ENCODE assay signal across 8 mouse cellular contexts in the genomic region with DNA sequence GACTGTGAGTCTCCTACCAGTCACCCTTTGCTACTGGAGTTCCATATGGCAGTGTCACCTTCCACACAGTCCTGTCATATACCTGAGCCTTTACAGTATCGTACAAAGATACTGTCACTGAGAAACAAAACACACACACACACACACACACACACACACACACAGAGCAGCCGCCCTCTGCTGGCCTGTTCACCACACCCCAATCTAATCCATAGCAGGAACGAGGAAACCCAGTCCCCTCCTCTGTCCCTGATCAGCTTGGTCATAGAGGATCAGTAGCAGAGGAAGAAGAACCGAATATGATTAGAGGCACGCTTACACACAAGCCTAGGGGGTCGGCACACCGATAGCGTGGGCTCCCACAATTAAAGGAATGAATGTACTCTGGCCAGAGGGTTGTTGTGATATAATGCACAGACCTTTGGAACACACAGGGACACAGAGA. TPM values are rescaled to one million over a fixed set of nuclear protein-coding genes. Genes with fewer than 3 reads are reported as not detected.
A peak's percentile ranks its signal among the peaks of the same experiment; 100 is the strongest.
DNase-seq lines count a peak whose midpoint lies in the region; ATAC-seq and TF ChIP-seq lines count a peak whose summit lies in the region.

No protein-coding gene starts in this region.

- ATAC-seq in lung, embryonic 14.5 days (ENCODE audit: insufficient read depth), result no peak
- ATAC-seq in embryonic facial prominence, embryonic 14.5 days (ENCODE audit: low read depth), result no peak
- no peak for ATAC-seq in neural tube, embryonic 15.5 days (ENCODE audit: low FRiP score)
- no peak for ATAC-seq in activated CD4-positive, CD25-positive, alpha-beta regulatory T cell, adult 4 months

- H3K36me3 ChIP-seq in lung, embryonic 14.5 days (ENCODE audit: insufficient read depth), result 0 out of 2 replicates have a peak, but pooled peaks cover 2% of the 10 kb centered on the region
- H3K36me3 ChIP-seq in embryonic facial prominence, embryonic 14.5 days (ENCODE audit: control insufficient read depth, insufficient read depth, low read length), result no peaks in the 10 kb centered on the region
- 0 out of 2 replicates have a peak, but pooled peaks cover 5% of the 10 kb centered on the region for H3K36me3 ChIP-seq in limb, embryonic 10.5 days
- H3K36me3 ChIP-seq in neural tube, embryonic 15.5 days, result no peaks in the 10 kb centered on the region
- H3K36me3 ChIP-seq in thymus, adult 2 months (ENCODE audit: control insufficient read depth, insufficient read depth, low read length), result no peaks in the 10 kb centered on the region

- peak overlapping the region; percentile 1; the same call in 1 of the 2 replicates for H3K9ac ChIP-seq in lung, embryonic 14.5 days
- H3K9ac ChIP-seq in embryonic facial prominence, embryonic 14.5 days (ENCODE audit: low read depth, low read length), result 0 out of 2 replicates have a peak overlapping the region, but pooled peaks have one; percentile 8
- no peak overlapping the region for H3K9ac ChIP-seq in neural tube, embryonic 15.5 days (replicated peaks)

- 46% methylated on average over 8 of the region's 8 CpGs for WGBS in lung, embryonic 14.5 days
- 46% methylated on average over 8 of the region's 8 CpGs for WGBS in embryonic facial prominence, embryonic 14.5 days
- 70% methylated on average over 8 of the region's 8 CpGs for WGBS in limb, embryonic 10.5 days
- 61% methylated on average over 8 of the region's 8 CpGs for WGBS in neural tube, embryonic 15.5 days
- 22% methylated on average over 8 of the region's 8 CpGs for WGBS in thymus, adult 2 months

- H3K9me3 ChIP-seq in lung, embryonic 14.5 days (ENCODE audit: low read depth, low read length), result no peaks in the 10 kb centered on the region
- no peaks in the 10 kb centered on the region for H3K9me3 ChIP-seq in embryonic facial prominence, embryonic 14.5 days (ENCODE audit: control insufficient read depth, low read length)
- no peaks in the 10 kb centered on the region for H3K9me3 ChIP-seq in limb, embryonic 10.5 days (replicated peaks)
- no peaks in the 10 kb centered on the region for H3K9me3 ChIP-seq in neural tube, embryonic 15.5 days (replicated peaks)

- no peak for TF ChIP-seq POLR2A in thymus, adult 2 months (IDR thresholded peaks at IDR 0.05; ENCODE audit: control insufficient read depth, extremely low read depth, insufficient read depth, low read length, poor library complexity)

- H3K27me3 ChIP-seq in lung, embryonic 14.5 days (ENCODE audit: insufficient read depth, low read length), result no peaks in the 10 kb centered on the region
- no peaks in the 10 kb centered on the region for H3K27me3 ChIP-seq in embryonic facial prominence, embryonic 14.5 days (replicated peaks; ENCODE audit: control insufficient read depth, insufficient read depth, low read length)
- H3K27me3 ChIP-seq in limb, embryonic 10.5 days (ENCODE audit: low read depth, poor library complexity, severe bottlenecking), result peaks cover 9% of the 10 kb centered on the region
- H3K27me3 ChIP-seq in neural tube, embryonic 15.5 days (replicated peaks), result 0 out of 2 replicates have a peak, but pooled peaks cover 6% of the 10 kb centered on the region
- H3K27me3 ChIP-seq in thymus, adult 2 months (ENCODE audit: control insufficient read depth, insufficient read depth, low read length), result no peaks in the 10 kb centered on the region

- H3K4me3 ChIP-seq in lung, embryonic 14.5 days (ENCODE audit: low read depth, low read length), result peak overlapping the region; percentile 79
- H3K4me3 ChIP-seq in embryonic facial prominence, embryonic 14.5 days (ENCODE audit: low read depth, low read length), result peak overlapping the region; percentile 78
- peak overlapping the region; percentile 82 for H3K4me3 ChIP-seq in limb, embryonic 10.5 days
- H3K4me3 ChIP-seq in neural tube, embryonic 15.5 days (replicated peaks), result peak overlapping the region; percentile 55
- H3K4me3 ChIP-seq in thymus, adult 2 months (ENCODE audit: control insufficient read depth, insufficient read depth, low read length), result no peak overlapping the region; the same call in 1 of the 2 replicates

- TF ChIP-seq CTCF in lung, embryonic 14.5 days (IDR thresholded peaks at IDR 0.05; ENCODE audit: low read depth), result peak; percentile 50; the same call in 1 of the 2 replicates
- TF ChIP-seq CTCF in thymus, adult 2 months (IDR thresholded peaks at IDR 0.05; ENCODE audit: borderline replicate concordance, control insufficient read depth, extremely low read depth, insufficient read depth, low read length, poor library complexity), result no peak

- H3K4me2 ChIP-seq in lung, embryonic 14.5 days, result peak overlapping the region; percentile 73
- H3K4me2 ChIP-seq in embryonic facial prominence, embryonic 14.5 days (ENCODE audit: low read depth, low read length), result peak overlapping the region; percentile 84
- peak overlapping the region; percentile 62 for H3K4me2 ChIP-seq in neural tube, embryonic 15.5 days

- no peak for DNase-seq in lung, embryonic 14.5 days
- DNase-seq in lung, postnatal 14 days, result no peak
- DNase-seq in embryonic facial prominence, embryonic 14.5 days (ENCODE audit: low spot score), result no peak
- DNase-seq in limb, embryonic 10.5 days (ENCODE audit: low spot score), result no peak
- no peak for DNase-seq in thymus, adult 2 months
- no peak for DNase-seq in adrenal gland, adult 18-20 months (ENCODE audit: low spot score in 2 of 2)

- no peaks in the 10 kb centered on the region for H3K4me1 ChIP-seq in lung, embryonic 14.5 days (ENCODE audit: insufficient read depth)
- H3K4me1 ChIP-seq in embryonic facial prominence, embryonic 14.5 days (ENCODE audit: control insufficient read depth, insufficient read depth, low read length), result peaks cover 6% of the 10 kb centered on the region
- H3K4me1 ChIP-seq in limb, embryonic 10.5 days, result peaks cover 26% of the 10 kb centered on the region
- peaks cover 22% of the 10 kb centered on the region for H3K4me1 ChIP-seq in neural tube, embryonic 15.5 days
- H3K4me1 ChIP-seq in thymus, adult 2 months (replicated peaks; ENCODE audit: control insufficient read depth, insufficient read depth, low read length), result peaks cover 28% of the 10 kb centered on the region

- no peak overlapping the region for H3K27ac ChIP-seq in lung, embryonic 14.5 days (ENCODE audit: low read depth)
- H3K27ac ChIP-seq in embryonic facial prominence, embryonic 14.5 days (replicated peaks; ENCODE audit: low read depth, low read length), result no peak overlapping the region
- H3K27ac ChIP-seq in limb, embryonic 10.5 days, result no peak overlapping the region
- H3K27ac ChIP-seq in neural tube, embryonic 15.5 days (replicated peaks), result no peak overlapping the region
- no peak overlapping the region for H3K27ac ChIP-seq in thymus, adult 2 months (ENCODE audit: control insufficient read depth, insufficient read depth, low read length)

RNA-seq across cellular contexts. Expression of gene Prkcd, which starts 1.7 kb away (rescaled TPM):
- 48.9 and 54.0 TPM in 2 replicates for polyA plus RNA-seq in lung, embryonic 14.5 days (2014; fragmentation: Nextera tagmentation; extraction: Ambion mirVana)
- 42.5 and 44.6 TPM in 2 replicates for polyA plus RNA-seq in embryonic facial prominence, embryonic 14.5 days (2014; fragmentation: Nextera tagmentation; extraction: Ambion mirVana)
- polyA plus RNA-seq in limb, embryonic 10.5 days (2016; fragmentation: Nextera tagmentation; extraction: Ambion mirVana), result 26.0 and 36.8 TPM in 2 replicates
- polyA plus RNA-seq in neural tube, embryonic 15.5 days (2015; fragmentation: Nextera tagmentation; extraction: Ambion mirVana), result 35.2 and 41.8 TPM in 2 replicates
- polyA plus RNA-seq in activated CD4-positive, CD25-positive, alpha-beta regulatory T cell, adult 4 months (2017; shearing (Covaris generic)), result 10 to 100 TPM; 29.4 to 30.1 TPM
- polyA plus RNA-seq in thymus, adult 2 months (2012; rRNA removed), result 201 and 214 TPM in 2 replicates
- total RNA-seq in adrenal gland, adult 18-20 months (2021), result 100 to 1,000 TPM; 123 to 353 TPM

RNA-seq across cellular contexts. Expression of gene Rft1, which starts 29.9 kb away (rescaled TPM):
- polyA plus RNA-seq in lung, embryonic 14.5 days (2014; fragmentation: Nextera tagmentation; extraction: Ambion mirVana), result 16.9 and 18.0 TPM in 2 replicates
- 13.3 and 16.5 TPM in 2 replicates for polyA plus RNA-seq in embryonic facial prominence, embryonic 14.5 days (2014; fragmentation: Nextera tagmentation; extraction: Ambion mirVana)
- polyA plus RNA-seq in limb, embryonic 10.5 days (2016; fragmentation: Nextera tagmentation; extraction: Ambion mirVana), result 16.6 and 19.3 TPM in 2 replicates
- polyA plus RNA-seq in neural tube, embryonic 15.5 days (2015; fragmentation: Nextera tagmentation; extraction: Ambion mirVana), result 9.0 and 9.6 TPM in 2 replicates
- 10 to 100 TPM; 12.9 to 13.1 TPM for polyA plus RNA-seq in activated CD4-positive, CD25-positive, alpha-beta regulatory T cell, adult 4 months (2017; shearing (Covaris generic))
- polyA plus RNA-seq in thymus, adult 2 months (2012; rRNA removed), result 13.8 and 14.0 TPM in 2 replicates
- 10 to 100 TPM; 20.8 to 35.3 TPM for total RNA-seq in adrenal gland, adult 18-20 months (2021)
